8 mouse cellular contexts compared by ENCODE assay signal in the genomic region with DNA sequence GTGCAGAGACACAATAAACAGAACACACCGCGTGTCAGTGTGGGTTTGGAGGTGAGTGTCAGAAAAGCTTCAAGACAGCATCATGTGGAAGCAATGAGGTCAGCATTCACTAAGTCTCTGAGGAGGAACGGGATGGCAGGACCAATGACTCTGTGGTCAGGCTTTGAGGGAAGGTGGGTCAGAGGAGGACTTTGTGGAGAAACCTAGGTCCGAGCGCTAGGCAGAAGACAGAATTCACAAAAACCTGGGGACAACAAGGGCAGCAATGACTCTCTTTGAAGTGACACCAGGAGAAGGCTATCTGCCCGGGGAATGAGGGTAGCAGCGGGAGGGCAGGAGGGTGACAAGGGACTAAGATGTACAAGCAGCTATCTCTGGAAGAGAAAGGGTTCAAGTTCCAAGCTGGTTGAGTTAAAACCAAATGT. TPM values are rescaled to one million over a fixed set of nuclear protein-coding genes. Genes with fewer than 3 reads are reported as not detected.
DNase-seq lines count a peak whose midpoint lies in the region; ATAC-seq and TF ChIP-seq lines count a peak whose summit lies in the region.

No protein-coding gene starts in this region.

- no peaks in the 10 kb centered on the region for H3K9me3 ChIP-seq in heart, embryonic 11.5 days (replicated peaks; ENCODE audit: control insufficient read depth, low read length)
- H3K9me3 ChIP-seq in ES-E14 (ENCODE audit: control insufficient read depth, insufficient read depth, low read depth, low read length): no peaks in the 10 kb centered on the region
- no peaks in the 10 kb centered on the region for H3K9me3 ChIP-seq in hindbrain, embryonic 10.5 days
- no peaks in the 10 kb centered on the region for H3K9me3 ChIP-seq in limb, embryonic 14.5 days (ENCODE audit: control insufficient read depth, low read length)

- under 1% methylated on average over 7 of the region's 7 CpGs for WGBS in heart, embryonic 11.5 days (ENCODE audit: insufficient replicate concordance)
- 1% methylated on average over 7 of the region's 7 CpGs for WGBS in hindbrain, embryonic 10.5 days
- WGBS in limb, embryonic 14.5 days: 0% methylated on average over 7 of the region's 7 CpGs

- H3K4me3 ChIP-seq in heart, embryonic 11.5 days (ENCODE audit: low read depth, low read length): peak overlapping the region; percentile 56
- peak overlapping the region; percentile 68 to 76 for H3K4me3 ChIP-seq in ES-E14 (ENCODE audit: insufficient read depth in 1 of 2, low read depth in 1 of 2, low read length in 2 of 2, poor library complexity in 1 of 2, severe bottlenecking in 1 of 2)
- H3K4me3 ChIP-seq in hindbrain, embryonic 10.5 days: peak overlapping the region; percentile 63
- H3K4me3 ChIP-seq in limb, embryonic 14.5 days (replicated peaks; ENCODE audit: low read length): peak overlapping the region; percentile 48

- TF ChIP-seq POLR2A in limb, embryonic 14.5 days (IDR thresholded peaks at IDR 0.05; ENCODE audit: borderline replicate concordance, extremely low read depth, insufficient read depth, insufficient read length): no peak

- ATAC-seq in heart, embryonic 11.5 days (replicated peaks; ENCODE audit: insufficient number of reproducible peaks, low FRiP score, low TSS enrichment): 0 out of 2 replicates have a peak, but pooled peaks have one; percentile 26
- no peak; the same call in 1 of the 2 replicates for ATAC-seq in limb, embryonic 14.5 days (ENCODE audit: low FRiP score, low read depth)
- no peak for ATAC-seq in erythroblast, adult 5-6 weeks (replicated peaks; ENCODE audit: low FRiP score, poor library complexity, severe bottlenecking)

- in situ Hi-C loops in ES-E14 (cut with MboI; ENCODE audit: low sequenced_read_pairs in 2 of 2, unreplicated experiment in 2 of 2): no loop called here

- H3K27me3 ChIP-seq in heart, embryonic 11.5 days (ENCODE audit: control insufficient read depth, insufficient read depth, low read length): peaks cover 13% of the 10 kb centered on the region; the same call in 1 of the 2 replicates
- peaks cover 10% of the 10 kb centered on the region; the same call in 1 of the 2 replicates for H3K27me3 ChIP-seq in hindbrain, embryonic 10.5 days (ENCODE audit: insufficient read depth, poor library complexity, severe bottlenecking)
- H3K27me3 ChIP-seq in limb, embryonic 14.5 days (ENCODE audit: control insufficient read depth, insufficient read depth, low read length): peaks cover 16% of the 10 kb centered on the region; the same call in 1 of the 2 replicates

- H3K4me1 ChIP-seq in heart, embryonic 11.5 days (ENCODE audit: control insufficient read depth, insufficient read depth, low read length): no peaks in the 10 kb centered on the region
- peaks cover 0 to 27% of the 10 kb centered on the region in 2 experiments; a peak in 2 of 4 replicates for H3K4me1 ChIP-seq in ES-E14 (ENCODE audit: control insufficient read depth in 2 of 2, insufficient read depth in 2 of 2, low read length in 2 of 2, poor library complexity in 1 of 2)
- H3K4me1 ChIP-seq in hindbrain, embryonic 10.5 days (replicated peaks): peaks cover 18% of the 10 kb centered on the region
- 0 out of 2 replicates have a peak, but pooled peaks cover 2% of the 10 kb centered on the region for H3K4me1 ChIP-seq in limb, embryonic 14.5 days (ENCODE audit: control insufficient read depth, insufficient read depth, low read length)

- no peak overlapping the region for H3K9ac ChIP-seq in heart, embryonic 11.5 days (ENCODE audit: low read depth, low read length)
- peak overlapping the region; percentile 80 for H3K9ac ChIP-seq in ES-E14 (ENCODE audit: insufficient read depth, low read depth, low read length, poor library complexity, severe bottlenecking)
- H3K9ac ChIP-seq in limb, embryonic 14.5 days (ENCODE audit: low read depth, low read length, severe bottlenecking): peak overlapping the region; percentile 57

- peak overlapping the region; percentile 94 for H3K4me2 ChIP-seq in heart, embryonic 11.5 days
- peak overlapping the region; percentile 92 for H3K4me2 ChIP-seq in limb, embryonic 14.5 days (replicated peaks; ENCODE audit: low read depth, low read length, severe bottlenecking)

- no peak overlapping the region for H3K27ac ChIP-seq in heart, embryonic 11.5 days (ENCODE audit: low read depth, low read length)
- no peak overlapping the region for H3K27ac ChIP-seq in ES-E14 (ENCODE audit: insufficient read depth, low read depth, low read length, poor library complexity, severe bottlenecking)
- peak overlapping the region; percentile 89 for H3K27ac ChIP-seq in hindbrain, embryonic 10.5 days
- no peak overlapping the region for H3K27ac ChIP-seq in limb, embryonic 14.5 days (replicated peaks; ENCODE audit: low read depth, low read length)

- intact Hi-C loops in heart, postnatal 25 days (cut with DNase I): no loop called here
- intact Hi-C loops in gastrocnemius, postnatal 14 days (cut with DNase I; ENCODE audit: low total_unique reads): no loop called here

- H3K36me3 ChIP-seq in heart, embryonic 11.5 days (ENCODE audit: control insufficient read depth, insufficient read depth, low read length): no peaks in the 10 kb centered on the region
- no peaks in the 10 kb centered on the region for H3K36me3 ChIP-seq in ES-E14 (ENCODE audit: control insufficient read depth, insufficient read depth, low read length, poor library complexity, severe bottlenecking)
- H3K36me3 ChIP-seq in hindbrain, embryonic 10.5 days: no peaks in the 10 kb centered on the region
- no peaks in the 10 kb centered on the region for H3K36me3 ChIP-seq in limb, embryonic 14.5 days (ENCODE audit: control insufficient read depth, insufficient read depth, low read length)

- no peak for DNase-seq in heart, postnatal 25 days (ENCODE audit: low spot score)
- no peak for DNase-seq in ES-E14 (ENCODE audit: low read depth, low spot score)
- DNase-seq in hindbrain, embryonic 10.5 days (ENCODE audit: low spot score): no peak
- no peak for DNase-seq in limb, embryonic 14.5 days (ENCODE audit: low spot score)
- no peak for DNase-seq in gastrocnemius, postnatal 14 days
- no peak for DNase-seq in c-Kit-positive CD71-positive TER-119-positive erythroid progenitor cells, embryonic 14.5 days (ENCODE audit: low spot score)

TF ChIP-seq in ES-E14, 5 proteins besides CTCF, POLR2A, EP300 and RAD21:
- no peak for TF ChIP-seq ZC3H11A (IDR thresholded peaks at IDR 0.05; ENCODE audit: borderline replicate concordance, low read depth, low read length)
- TF ChIP-seq HCFC1 (IDR thresholded peaks at IDR 0.05; ENCODE audit: borderline replicate concordance, insufficient read depth, low read length): no peak
- TF ChIP-seq ZNF384 (IDR thresholded peaks at IDR 0.05; ENCODE audit: low read depth, low read length): no peak
- TF ChIP-seq MAFK (IDR thresholded peaks at IDR 0.05; ENCODE audit: insufficient read depth, low read depth, low read length): no peak
- TF ChIP-seq CHD2 (IDR thresholded peaks at IDR 0.05; ENCODE audit: low read depth, low read length): no peak

RNA-seq across cellular contexts. Expression of a gene that starts 1.0 kb away (rescaled TPM):
- polyA plus RNA-seq in heart, embryonic 11.5 days (2014; fragmentation: Nextera tagmentation; extraction: Ambion mirVana): 0.06 and 0.09 TPM in 2 replicates
- total RNA-seq in heart, postnatal 25 days (2021): not detected
- total RNA-seq in ES-E14 (2012; rRNA removed): 4.8 and 8.6 TPM in 2 replicates
- polyA plus RNA-seq in hindbrain, embryonic 10.5 days (2016; fragmentation: Nextera tagmentation; extraction: Ambion mirVana): 1.8 and 1.9 TPM in 2 replicates
- polyA plus RNA-seq in limb, embryonic 14.5 days (2012; rRNA removed): 0.10 and 0.14 TPM in 2 replicates
- polyA plus RNA-seq in limb, embryonic 14.5 days (2014; fragmentation: Nextera tagmentation; extraction: Ambion mirVana): 0.19 and 0.36 TPM in 2 replicates
- under 1 TPM in 1 of 2 experiments, not detected in 1; 0.02 TPM for total RNA-seq in gastrocnemius, postnatal 14 days (2021)
- total RNA-seq in erythroblast, adult 5-6 weeks (2015; ENCODE audit: low replicate concordance): not detected in 2 replicates
- total RNA-seq in erythroblast, adult 5-6 weeks (2017; ENCODE audit: low replicate concordance): not detected in 2 replicates
